Mouse (Mus musculus) urinary bladder, postnatal 0 days (tissue): ENCODE results near the gene Gm21677. TPM values are rescaled to one million over a fixed set of nuclear protein-coding genes. Genes with fewer than 3 reads are reported as not detected.

ENCODE experiments used
- polyA plus RNA-seq: library from polyadenylated mRNA; unstranded; fragments of >200 nt; fragmentation: Nextera tagmentation; extraction: Ambion mirVana; gene quantifications from 2 replicates; pipeline ENCODE4 v1.2.1, GENCODE M21; 2015

The Gm21677 gene
- not detected in 2 replicates for polyA plus RNA-seq

DNA sequence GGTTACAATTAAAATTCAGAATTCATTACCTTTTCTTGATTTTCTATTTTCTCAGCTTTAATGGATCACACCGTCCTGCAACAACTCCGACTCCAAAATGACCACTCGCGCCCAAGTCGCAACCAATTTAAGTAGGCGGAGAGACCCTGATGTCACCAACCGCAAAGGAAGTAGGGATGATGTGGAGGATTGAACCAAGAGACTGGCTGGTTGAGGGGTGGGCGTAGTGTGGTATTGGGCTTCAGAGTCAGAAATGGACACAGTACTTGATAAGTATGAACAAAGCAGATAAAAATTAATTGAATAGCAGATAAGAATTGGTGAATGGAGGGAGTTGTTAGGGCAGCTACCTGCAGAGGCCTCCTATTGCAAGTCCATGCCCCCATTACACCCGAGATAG is at the start of gene Gm21677:
Gene Gm21677, minus strand, starts transcription at position 101 of the 400 bp plus-strand sequence.

DNA sequence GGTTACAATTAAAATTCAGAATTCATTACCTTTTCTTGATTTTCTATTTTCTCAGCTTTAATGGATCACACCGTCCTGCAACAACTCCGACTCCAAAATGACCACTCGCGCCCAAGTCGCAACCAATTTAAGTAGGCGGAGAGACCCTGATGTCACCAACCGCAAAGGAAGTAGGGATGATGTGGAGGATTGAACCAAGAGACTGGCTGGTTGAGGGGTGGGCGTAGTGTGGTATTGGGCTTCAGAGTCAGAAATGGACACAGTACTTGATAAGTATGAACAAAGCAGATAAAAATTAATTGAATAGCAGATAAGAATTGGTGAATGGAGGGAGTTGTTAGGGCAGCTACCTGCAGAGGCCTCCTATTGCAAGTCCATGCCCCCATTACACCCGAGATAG is 39.0 kb upstream of the Gm21677 start, which contains the start of gene Gm21693:
Gene Gm21693, minus strand, starts transcription at position 101 of the 400 bp plus-strand sequence.

Other genes starting within 250 kb of the Gm21677 start
- gene Gm21693, start 38.9 kb upstream of the Gm21677 start, polyA plus RNA-seq: not detected in 2 replicates
- gene Gm21704, start 103.7 kb upstream of the Gm21677 start, polyA plus RNA-seq: not detected in 2 replicates
- gene Gm21708, start 103.7 kb upstream of the Gm21677 start, polyA plus RNA-seq: not detected in 2 replicates